Mouse (Mus musculus): Measurements from ENCODE around the gene Traf3ip2. TPM values are rescaled to one million over a fixed set of nuclear protein-coding genes. Genes with fewer than 3 reads are reported as not detected.

Gene Traf3ip2
- polyA plus RNA-seq, 1 experiment from 2014 or later, result 9.5 TPM

Other genes with a start within 250 kb of the Traf3ip2 start
- 24.3 and 28.9 TPM in 2 replicates for gene Fyn, start 244.1 kb upstream of the Traf3ip2 start, polyA plus RNA-seq (2016; fragmentation: Nextera tagmentation; extraction: Ambion mirVana)
- 8.4 and 11.5 TPM in 2 replicates for gene Rev3l, start 119.2 kb downstream of the Traf3ip2 start, polyA plus RNA-seq (2016; fragmentation: Nextera tagmentation; extraction: Ambion mirVana)

Data from midbrain, embryonic 10.5 days (tissue).